ENCODE assay signal across 24 mouse cellular contexts in the genomic region with DNA sequence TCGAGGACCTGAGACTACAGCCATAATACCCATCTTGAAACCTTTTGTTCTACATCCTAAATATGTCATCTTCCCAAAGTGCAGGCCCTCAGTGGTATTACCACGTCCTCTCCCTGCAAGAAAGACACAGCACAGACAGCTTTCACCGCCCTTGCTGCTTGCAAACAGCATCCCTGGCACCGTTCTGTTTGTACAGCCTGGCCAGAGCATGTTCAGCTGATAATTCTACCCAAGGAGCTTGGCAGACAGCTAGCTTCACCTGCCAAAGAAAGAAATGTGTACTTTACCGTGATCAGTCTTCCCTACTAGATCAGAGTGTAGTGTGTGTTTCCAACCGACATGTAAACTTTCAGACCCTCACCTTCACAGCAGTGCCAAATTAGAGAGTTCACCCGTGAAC. TPM values are rescaled to one million over a fixed set of nuclear protein-coding genes. Genes with fewer than 3 reads are reported as not detected.
DNase-seq lines count a peak whose midpoint lies in the region; ATAC-seq and TF ChIP-seq lines count a peak whose summit lies in the region.
"Had no signal": no experiment of that assay in that cellular context is flagged by ENCODE, and none has a peak within 500 bp of the region (broad histone marks: within the 10 kb centered on the region; RNA-seq: fewer than 3 reads in every experiment).

No protein-coding gene starts in this region.

- intact Hi-C loops in left cerebral cortex, postnatal 4 days (cut with DNase I): no loop called here
- intact Hi-C loops in left cerebral cortex, adult 2 months (cut with DNase I): no loop called here

- TF ChIP-seq CTCF in left cerebral cortex, adult 2 months (IDR thresholded peaks at IDR 0.05): no peak

- ATAC-seq in midbrain, embryonic 16.5 days: no peak
- ATAC-seq: activated CD4-positive, CD25-positive, alpha-beta regulatory T cell, adult 4 months; forebrain, embryonic 16.5 days; hindbrain, embryonic 16.5 days; inflammation-experienced regulatory T-cells, adult 6 months; intestine, postnatal 0 days; Patski had no signal

- no peaks in the 10 kb centered on the region for H3K27me3 ChIP-seq in midbrain, embryonic 16.5 days (ENCODE audit: control insufficient read depth, insufficient read depth, low read depth, low read length)
- H3K27me3 ChIP-seq: heart, embryonic 12.5 days; hindbrain, embryonic 12.5 days had no signal

- no peak overlapping the region for H3K4me3 ChIP-seq in left cerebral cortex, adult 2 months
- H3K4me3 ChIP-seq in midbrain, embryonic 16.5 days (ENCODE audit: low read depth, low read length): no peak overlapping the region
- H3K4me3 ChIP-seq: embryonic facial prominence, embryonic 10.5 days; forebrain, embryonic 10.5 days; heart, embryonic 12.5 days; hindbrain, embryonic 12.5 days had no signal

- H3K9me3 ChIP-seq in midbrain, embryonic 16.5 days (replicated peaks; ENCODE audit: control insufficient read depth, low read length, poor library complexity, severe bottlenecking): no peaks in the 10 kb centered on the region
- H3K9me3 ChIP-seq: embryonic facial prominence, embryonic 10.5 days; forebrain, embryonic 10.5 days; hindbrain, embryonic 12.5 days had no signal

- H3K4me2 ChIP-seq in midbrain, embryonic 16.5 days (ENCODE audit: low read length): no peak overlapping the region
- H3K4me2 ChIP-seq: heart, embryonic 12.5 days; hindbrain, embryonic 12.5 days had no signal

- 82% methylated on average over 7 of the region's 7 CpGs for WGBS in midbrain, embryonic 16.5 days

- DNase-seq in left cerebral cortex, postnatal 4 days: peak; percentile 20
- DNase-seq in left cerebral cortex, adult 2 months (ENCODE audit: extremely low spot score in 1 of 2, low spot score in 2 of 2): no peak
- DNase-seq in cerebellum, adult 11-12 months: peak; percentile 82
- DNase-seq in cerebellum, adult 9-10 months: peak; percentile 84
- peak; percentile 71 to 78 for DNase-seq in cerebellum, postnatal 25 days
- no peak for DNase-seq in gastrocnemius, adult 18-20 months (ENCODE audit: low spot score)
- DNase-seq in heart, postnatal 4 days: no peak
- DNase-seq: adrenal gland, postnatal 14 days; gastrocnemius, postnatal 14 days; heart, postnatal 36 days; kidney, adult 8-10 months had no signal

- H3K4me1 ChIP-seq in midbrain, embryonic 16.5 days (ENCODE audit: control insufficient read depth, insufficient read depth, low read length): no peaks in the 10 kb centered on the region
- H3K4me1 ChIP-seq: embryonic facial prominence, embryonic 10.5 days; forebrain, embryonic 10.5 days; heart, embryonic 12.5 days; hindbrain, embryonic 12.5 days had no signal

- no peaks in the 10 kb centered on the region for H3K36me3 ChIP-seq in midbrain, embryonic 16.5 days (ENCODE audit: control insufficient read depth, insufficient read depth, low read length)
- H3K36me3 ChIP-seq: embryonic facial prominence, embryonic 10.5 days; forebrain, embryonic 10.5 days; heart, embryonic 12.5 days; hindbrain, embryonic 12.5 days had no signal

- no peak overlapping the region for H3K27ac ChIP-seq in left cerebral cortex, adult 2 months
- no peak overlapping the region for H3K27ac ChIP-seq in midbrain, embryonic 16.5 days (ENCODE audit: low read length)
- H3K27ac ChIP-seq: embryonic facial prominence, embryonic 10.5 days; forebrain, embryonic 10.5 days; hindbrain, embryonic 12.5 days had no signal

- H3K9ac ChIP-seq in midbrain, embryonic 16.5 days (ENCODE audit: low read depth, low read length): no peak overlapping the region
- H3K9ac ChIP-seq: heart, embryonic 12.5 days; hindbrain, embryonic 12.5 days had no signal

RNA-seq across cellular contexts. Expression of a gene that starts 45.2 kb away (rescaled TPM):
- 10 to 100 TPM; 10.8 to 10.9 TPM for total RNA-seq in left cerebral cortex, postnatal 4 days (2021)
- total RNA-seq in left cerebral cortex, adult 2 months (2021): 1 to 10 TPM; 7.6 to 8.1 TPM
- 6.8 and 7.0 TPM in 2 replicates for polyA plus RNA-seq in midbrain, embryonic 16.5 days (2015; fragmentation: Nextera tagmentation; extraction: Ambion mirVana)
- total RNA-seq in gastrocnemius, adult 18-20 months (2021): 10 to 100 TPM in 1 of 2 experiments, 1 to 10 TPM in 1; 2.2 to 10.3 TPM
- under 1 TPM; 0.83 TPM for total RNA-seq in heart, postnatal 4 days (2021)
- total RNA-seq: CH12.LX; granulocyte monocyte progenitor cell, adult 5-6 weeks had no signal
- polyA plus RNA-seq: activated CD4-positive, CD25-positive, alpha-beta regulatory T cell, adult 4 months; inflammation-experienced regulatory T-cells, adult 6 months had no signal

RNA-seq across cellular contexts. Expression of a gene that starts 45.3 kb away (rescaled TPM):
- total RNA-seq in left cerebral cortex, postnatal 4 days (2021): under 1 TPM; 0.54 to 0.82 TPM
- 1 to 10 TPM; 1.2 to 1.4 TPM for total RNA-seq in left cerebral cortex, adult 2 months (2021)
- 1.3 and 1.4 TPM in 2 replicates for polyA plus RNA-seq in midbrain, embryonic 16.5 days (2015; fragmentation: Nextera tagmentation; extraction: Ambion mirVana)
- total RNA-seq in gastrocnemius, adult 18-20 months (2021): 1 to 10 TPM; 1.2 to 1.8 TPM
- 1 to 10 TPM in 1 of 2 experiments, under 1 TPM in 1; 0.71 to 1.2 TPM for total RNA-seq in heart, postnatal 4 days (2021)

Comparison
In these comparisons a context has a peak if more than half of its experiments do, and no peak if none do; other contexts are left out.
1. DNase-seq: peak in left cerebral cortex, postnatal 4 days (single experiment), cerebellum, adult 11-12 months (single experiment), cerebellum, adult 9-10 months (single experiment) and cerebellum, postnatal 25 days (2 of 2); none in left cerebral cortex, adult 2 months (0 of 2), gastrocnemius, adult 18-20 months (single experiment) and heart, postnatal 4 days (single experiment).